9 mouse cellular contexts compared by ENCODE assay signal in genomic region chr9:13497690-13498333, GRCm38 (mm10). TPM values are rescaled to one million over a fixed set of nuclear protein-coding genes. Genes with fewer than 3 reads are reported as not detected.
A peak's percentile ranks its signal among the peaks of the same experiment; 100 is the strongest.
DNase-seq lines count a peak whose midpoint lies in the region; ATAC-seq and TF ChIP-seq lines count a peak whose summit lies in the region.
"Had no signal": no experiment of that assay in that cellular context is flagged by ENCODE, and none has a peak within 500 bp of the region (broad histone marks: within the 10 kb centered on the region; RNA-seq: fewer than 3 reads in every experiment).

No protein-coding gene starts in this region.

- 0 out of 2 replicates have a peak, but pooled peaks have one; percentile 51 for ATAC-seq in forebrain, embryonic 11.5 days (replicated peaks; ENCODE audit: low FRiP score)
- no peak for ATAC-seq in forebrain, embryonic 15.5 days (replicated peaks)
- ATAC-seq in hindbrain, embryonic 12.5 days (ENCODE audit: low FRiP score) = no peak

- H3K4me2 ChIP-seq in forebrain, embryonic 11.5 days (ENCODE audit: low read depth, low read length, severe bottlenecking) = no peak overlapping the region
- no peak overlapping the region for H3K4me2 ChIP-seq in forebrain, embryonic 15.5 days (replicated peaks)
- H3K4me2 ChIP-seq in hindbrain, embryonic 12.5 days (replicated peaks) = no peak overlapping the region
- H3K4me2 ChIP-seq: embryonic facial prominence, embryonic 15.5 days had no signal

- intact Hi-C loops in heart, postnatal 25 days (cut with DNase I) = no loop called here
- intact Hi-C loops in left cerebral cortex, postnatal 14 days (cut with DNase I) = no loop called here

- no peaks in the 10 kb centered on the region for H3K27me3 ChIP-seq in forebrain, embryonic 11.5 days (ENCODE audit: control insufficient read depth, insufficient read depth, low read length)
- no peaks in the 10 kb centered on the region for H3K27me3 ChIP-seq in forebrain, embryonic 15.5 days
- H3K27me3 ChIP-seq in hindbrain, embryonic 12.5 days = no peaks in the 10 kb centered on the region
- H3K27me3 ChIP-seq: embryonic facial prominence, embryonic 15.5 days had no signal

- no peak for DNase-seq in forebrain, embryonic 11.5 days (ENCODE audit: low spot score)
- DNase-seq in brain, embryonic 14.5 days (ENCODE audit: low read depth) = peak; percentile 46
- DNase-seq in heart, postnatal 25 days (ENCODE audit: low spot score) = peak; percentile 37
- peak; percentile 56 for DNase-seq in lung, postnatal 36 days
- DNase-seq in left cerebral cortex, postnatal 14 days (ENCODE audit: low spot score in 2 of 2) = no peak
- no peak for DNase-seq in ovary, postnatal 36 days (ENCODE audit: low spot score)

- no peaks in the 10 kb centered on the region for H3K9me3 ChIP-seq in forebrain, embryonic 11.5 days (ENCODE audit: control insufficient read depth, low read length)
- no peaks in the 10 kb centered on the region for H3K9me3 ChIP-seq in forebrain, embryonic 15.5 days
- no peaks in the 10 kb centered on the region for H3K9me3 ChIP-seq in hindbrain, embryonic 12.5 days (replicated peaks)
- H3K9me3 ChIP-seq: embryonic facial prominence, embryonic 15.5 days had no signal

- H3K36me3 ChIP-seq in forebrain, embryonic 11.5 days (ENCODE audit: control insufficient read depth, insufficient read depth, low read length) = no peaks in the 10 kb centered on the region
- H3K36me3 ChIP-seq in forebrain, embryonic 15.5 days = no peaks in the 10 kb centered on the region
- H3K36me3 ChIP-seq in hindbrain, embryonic 12.5 days = no peaks in the 10 kb centered on the region
- H3K36me3 ChIP-seq: embryonic facial prominence, embryonic 15.5 days had no signal

- TF ChIP-seq CTCF in brain, embryonic 14.5 days (IDR thresholded peaks at IDR 0.05; ENCODE audit: borderline replicate concordance, extremely low read depth, insufficient read depth, insufficient read length) = no peak

- no peak overlapping the region for H3K9ac ChIP-seq in forebrain, embryonic 11.5 days (ENCODE audit: low read length)
- no peak overlapping the region for H3K9ac ChIP-seq in forebrain, embryonic 15.5 days (replicated peaks)
- no peak overlapping the region for H3K9ac ChIP-seq in hindbrain, embryonic 12.5 days
- H3K9ac ChIP-seq: embryonic facial prominence, embryonic 15.5 days had no signal

- no peaks in the 10 kb centered on the region; the same call in 1 of the 2 replicates for H3K4me1 ChIP-seq in forebrain, embryonic 11.5 days (replicated peaks; ENCODE audit: control insufficient read depth, insufficient read depth, low read length)
- H3K4me1 ChIP-seq in forebrain, embryonic 15.5 days = peaks cover 9% of the 10 kb centered on the region; the same call in 1 of the 2 replicates
- peaks cover 7% of the 10 kb centered on the region for H3K4me1 ChIP-seq in hindbrain, embryonic 12.5 days

- no peak for TF ChIP-seq POLR2A in brain, embryonic 14.5 days (IDR thresholded peaks at IDR 0.05; ENCODE audit: borderline replicate concordance, extremely low read depth, insufficient read depth, insufficient read length, poor library complexity, severe bottlenecking)

- H3K27ac ChIP-seq in forebrain, embryonic 11.5 days (ENCODE audit: low read depth, low read length) = no peak overlapping the region
- no peak overlapping the region for H3K27ac ChIP-seq in forebrain, embryonic 15.5 days (replicated peaks)
- H3K27ac ChIP-seq in hindbrain, embryonic 12.5 days = no peak overlapping the region
- H3K27ac ChIP-seq: embryonic facial prominence, embryonic 15.5 days had no signal

- no peak overlapping the region for H3K4me3 ChIP-seq in forebrain, embryonic 11.5 days (ENCODE audit: low read depth, low read length)
- H3K4me3 ChIP-seq in forebrain, embryonic 15.5 days = no peak overlapping the region
- no peak overlapping the region for H3K4me3 ChIP-seq in hindbrain, embryonic 12.5 days
- H3K4me3 ChIP-seq: embryonic facial prominence, embryonic 15.5 days had no signal

- 76% methylated on average over 7 of the region's 7 CpGs for WGBS in forebrain, embryonic 11.5 days
- WGBS in forebrain, embryonic 15.5 days = 62% methylated on average over 7 of the region's 7 CpGs
- 75% methylated on average over 7 of the region's 7 CpGs for WGBS in hindbrain, embryonic 12.5 days

RNA-seq across cellular contexts. Expression of gene Gm17571, which starts 51.3 kb away (rescaled TPM):
- not detected in 2 replicates for polyA plus RNA-seq in forebrain, embryonic 11.5 days (2014; fragmentation: Nextera tagmentation; extraction: Ambion mirVana)
- polyA plus RNA-seq in forebrain, embryonic 15.5 days (2015; fragmentation: Nextera tagmentation; extraction: Ambion mirVana) = not detected in 2 replicates
- polyA plus RNA-seq in brain, embryonic 14.5 days (2012; rRNA removed) = not detected in 2 replicates
- not detected for total RNA-seq in heart, postnatal 25 days (2021)
- total RNA-seq in left cerebral cortex, postnatal 14 days (2021) = not detected
- not detected in 2 replicates for polyA plus RNA-seq in hindbrain, embryonic 12.5 days (2016; fragmentation: Nextera tagmentation; extraction: Ambion mirVana)
- polyA plus RNA-seq: embryonic facial prominence, embryonic 15.5 days had no signal

Comparison
In these comparisons a context has a peak if more than half of its experiments do, and no peak if none do; other contexts are left out.
1. DNase-seq: peak in brain, embryonic 14.5 days (single experiment), heart, postnatal 25 days (single experiment) and lung, postnatal 36 days (single experiment); none in forebrain, embryonic 11.5 days (single experiment), left cerebral cortex, postnatal 14 days (0 of 2) and ovary, postnatal 36 days (single experiment).